In genomic region chr12:4150936-4151335, GRCm38 (mm10) we compare ENCODE assay signal across 23 mouse cellular contexts. TPM values are rescaled to one million over a fixed set of nuclear protein-coding genes. Genes with fewer than 3 reads are reported as not detected.
A peak's percentile ranks its signal among the peaks of the same experiment; 100 is the strongest.
DNase-seq lines count a peak whose midpoint lies in the region; ATAC-seq and TF ChIP-seq lines count a peak whose summit lies in the region.
"Had no signal": no experiment of that assay in that cellular context is flagged by ENCODE, and none has a peak within 500 bp of the region (broad histone marks: within the 10 kb centered on the region; RNA-seq: fewer than 3 reads in every experiment).

No protein-coding gene starts in this region.

- no peaks in the 10 kb centered on the region for H3K36me3 ChIP-seq in embryonic facial prominence, embryonic 14.5 days (ENCODE audit: control insufficient read depth, insufficient read depth, low read length)
- no peaks in the 10 kb centered on the region for H3K36me3 ChIP-seq in embryonic facial prominence, embryonic 10.5 days (replicated peaks)
- H3K36me3 ChIP-seq in kidney, adult 2 months (ENCODE audit: control insufficient read depth, insufficient read depth, low read length) = no peaks in the 10 kb centered on the region
- H3K36me3 ChIP-seq: heart, embryonic 15.5 days; hindbrain, embryonic 12.5 days; kidney, embryonic 15.5 days had no signal

- 63% methylated on average over 2 of the region's 2 CpGs for WGBS in embryonic facial prominence, embryonic 14.5 days
- 79% methylated on average over 2 of the region's 2 CpGs for WGBS in embryonic facial prominence, embryonic 10.5 days
- WGBS in kidney, adult 2 months = 69% methylated on average over 2 of the region's 2 CpGs

- H3K9me3 ChIP-seq in embryonic facial prominence, embryonic 14.5 days (ENCODE audit: control insufficient read depth, low read length) = no peaks in the 10 kb centered on the region
- H3K9me3 ChIP-seq in embryonic facial prominence, embryonic 10.5 days = no peaks in the 10 kb centered on the region
- H3K9me3 ChIP-seq: forebrain, embryonic 13.5 days; heart, embryonic 15.5 days; hindbrain, embryonic 12.5 days; kidney, embryonic 15.5 days had no signal

- no peak overlapping the region for H3K4me2 ChIP-seq in embryonic facial prominence, embryonic 14.5 days (ENCODE audit: low read depth, low read length)
- H3K4me2 ChIP-seq: forebrain, embryonic 13.5 days; heart, embryonic 15.5 days; hindbrain, embryonic 12.5 days; kidney, embryonic 15.5 days had no signal

- no peak overlapping the region for H3K9ac ChIP-seq in embryonic facial prominence, embryonic 14.5 days (ENCODE audit: low read depth, low read length)
- H3K9ac ChIP-seq: forebrain, embryonic 13.5 days; heart, embryonic 15.5 days; hindbrain, embryonic 12.5 days; kidney, embryonic 15.5 days; liver, embryonic 14.5 days had no signal

- H3K27ac ChIP-seq in embryonic facial prominence, embryonic 14.5 days (replicated peaks; ENCODE audit: low read depth, low read length) = no peak overlapping the region
- H3K27ac ChIP-seq in embryonic facial prominence, embryonic 10.5 days (replicated peaks) = no peak overlapping the region
- H3K27ac ChIP-seq in kidney, adult 2 months (ENCODE audit: insufficient read depth, low read depth, low read length) = no peak overlapping the region
- H3K27ac ChIP-seq in brown adipose tissue, adult 24 weeks (replicated peaks; ENCODE audit: low read depth, low read length) = peak overlapping the region; percentile 95
- H3K27ac ChIP-seq: forebrain, embryonic 13.5 days; heart, embryonic 15.5 days; hindbrain, embryonic 12.5 days; kidney, embryonic 15.5 days; layer of hippocampus, adult 2 months; liver, embryonic 14.5 days had no signal

- no peaks in the 10 kb centered on the region for H3K27me3 ChIP-seq in embryonic facial prominence, embryonic 14.5 days (replicated peaks; ENCODE audit: control insufficient read depth, insufficient read depth, low read length)
- no peaks in the 10 kb centered on the region for H3K27me3 ChIP-seq in embryonic facial prominence, embryonic 10.5 days (replicated peaks; ENCODE audit: low read depth, poor library complexity, severe bottlenecking)
- H3K27me3 ChIP-seq in kidney, adult 2 months (replicated peaks; ENCODE audit: control insufficient read depth, insufficient read depth, low read length) = no peaks in the 10 kb centered on the region
- H3K27me3 ChIP-seq: forebrain, embryonic 13.5 days; heart, embryonic 15.5 days; hindbrain, embryonic 12.5 days; kidney, embryonic 15.5 days had no signal

- H3K4me3 ChIP-seq in embryonic facial prominence, embryonic 14.5 days (ENCODE audit: low read depth, low read length) = no peak overlapping the region
- H3K4me3 ChIP-seq in embryonic facial prominence, embryonic 10.5 days = no peak overlapping the region
- no peak overlapping the region for H3K4me3 ChIP-seq in kidney, adult 2 months (ENCODE audit: insufficient read depth, low read depth, low read length)
- no peak overlapping the region for H3K4me3 ChIP-seq in brown adipose tissue, adult 24 weeks (ENCODE audit: insufficient read depth, low read depth, low read length)
- H3K4me3 ChIP-seq: forebrain, embryonic 13.5 days; heart, embryonic 15.5 days; hindbrain, embryonic 12.5 days; kidney, embryonic 15.5 days; layer of hippocampus, adult 2 months had no signal

- ATAC-seq in embryonic facial prominence, embryonic 14.5 days (ENCODE audit: low read depth) = no peak
- ATAC-seq: forebrain, embryonic 13.5 days; intestine, embryonic 16.5 days; midbrain, embryonic 16.5 days had no signal

- H3K4me1 ChIP-seq in embryonic facial prominence, embryonic 14.5 days (ENCODE audit: control insufficient read depth, insufficient read depth, low read length) = no peaks in the 10 kb centered on the region
- no peaks in the 10 kb centered on the region for H3K4me1 ChIP-seq in embryonic facial prominence, embryonic 10.5 days
- no peaks in the 10 kb centered on the region for H3K4me1 ChIP-seq in kidney, adult 2 months (ENCODE audit: control insufficient read depth, insufficient read depth, low read length)
- peaks cover 15% of the 10 kb centered on the region for H3K4me1 ChIP-seq in brown adipose tissue, adult 24 weeks (ENCODE audit: control insufficient read depth, insufficient read depth, insufficient read length, low read length)
- H3K4me1 ChIP-seq: forebrain, embryonic 13.5 days; hindbrain, embryonic 12.5 days; kidney, embryonic 15.5 days had no signal

- TF ChIP-seq POLR2A in kidney, adult 2 months (IDR thresholded peaks at IDR 0.05; ENCODE audit: low read depth, low read length) = no peak

- no peak for TF ChIP-seq CTCF in kidney, adult 2 months (conservative IDR thresholded peaks at IDR 0.05; ENCODE audit: insufficient read depth, insufficient read length, low read depth, low read length)

- peak; percentile 11 for DNase-seq in embryonic facial prominence, embryonic 14.5 days (ENCODE audit: low spot score)
- no peak for DNase-seq in embryonic facial prominence, embryonic 10.5 days (ENCODE audit: low spot score)
- peak; percentile 35 for DNase-seq in kidney, adult 2 months
- no peak for DNase-seq in kidney, adult 9 months
- peak; percentile 30 for DNase-seq in MN1 (ENCODE audit: low spot score)
- DNase-seq in thymus, adult 18-20 months = no peak
- DNase-seq: cerebellum, adult 2 months; cerebellum, postnatal 14 days; kidney, postnatal 36 days; left cerebral cortex, postnatal 4 days; lung, adult 2 months; lung, postnatal 10 days; right cerebral cortex, postnatal 25 days; thymus, postnatal 4 days had no signal

RNA-seq across cellular contexts. Expression of gene Adcy3, which starts 18.0 kb away (rescaled TPM):
- polyA plus RNA-seq in embryonic facial prominence, embryonic 14.5 days (2014; fragmentation: Nextera tagmentation; extraction: Ambion mirVana) = 13.0 and 13.4 TPM in 2 replicates
- 6.1 and 7.7 TPM in 2 replicates for polyA plus RNA-seq in embryonic facial prominence, embryonic 10.5 days (2016; fragmentation: Nextera tagmentation; extraction: Ambion mirVana)
- 4.6 and 5.9 TPM in 2 replicates for polyA plus RNA-seq in kidney, adult 2 months (2012; rRNA removed)
- 28.5 and 35.8 TPM in 2 replicates for polyA plus RNA-seq in brown adipose tissue, adult 24 weeks (2012; ENCODE audit: insufficient read depth, insufficient read length, missing spikeins)

Comparison
In these comparisons a context has a peak if more than half of its experiments do, and no peak if none do; other contexts are left out.
1. DNase-seq: peak in embryonic facial prominence, embryonic 14.5 days (single experiment), kidney, adult 2 months (single experiment) and MN1 (single experiment); none in embryonic facial prominence, embryonic 10.5 days (single experiment), kidney, adult 9 months (single experiment) and thymus, adult 18-20 months (0 of 2).